Mouse (Mus musculus) cerebellum, adult 2 months (tissue): ENCODE measurements around the gene Hk1.

Experiments used
- CTCF ChIP-seq: fragments of 200-500 bp; IDR thresholded peaks from 2 replicates; pipeline ENCODE4 v1.5.1; 2011; ENCODE audit warnings: low read depth, mild to moderate bottlenecking, control low read depth, low read length, moderate library complexity, borderline replicate concordance; ENCODE audit not compliant: insufficient read depth
- POLR2A ChIP-seq: fragments of 200-500 bp; IDR thresholded peaks from 2 replicates; pipeline ENCODE4 v1.6.1; 2011; ENCODE audit warnings: low read length, control low read depth, borderline replicate concordance; ENCODE audit not compliant: insufficient read depth

DNA sequence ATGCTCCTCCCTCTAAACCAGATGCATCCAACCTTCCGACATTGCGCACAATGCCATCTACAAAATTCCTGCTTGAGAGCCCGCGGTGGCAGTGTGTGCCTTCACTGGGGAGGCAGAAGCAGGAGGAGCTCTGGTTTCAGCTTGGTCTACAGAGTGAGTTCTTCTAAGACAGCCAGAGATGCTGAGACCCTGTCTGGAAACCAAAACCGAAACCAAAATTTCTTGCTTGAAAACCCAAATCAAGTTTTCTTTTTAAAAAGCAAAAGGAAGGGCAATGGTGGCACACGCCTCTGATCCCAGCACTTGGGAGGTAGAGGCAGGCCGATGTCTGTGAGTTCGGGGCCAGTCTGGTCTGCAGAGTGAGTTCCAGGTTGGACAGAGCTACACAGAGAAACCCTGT, 53.7 kb downstream of the Hk1 start:
- TF ChIP-seq POLR2A (no peak), CTCF (no peak)
